Mouse (Mus musculus): ENCODE results near the gene Zfp219.
"Not testable (repeated sequence)": the region's sequence is repeated elsewhere in the genome, so short reads cannot be mapped to it uniquely, and the experiment has no call there.

The Zfp219 gene

GRCm38 (mm10) chr14:52020486-52021137, at the start of gene Zfp219:
Zfp219 (minus strand) TSS chr14:52020733.
- DNase-seq (ENCODE audit: extremely low read depth, low read depth, low spot score), result no peak

- DNase-seq (ENCODE audit: extremely low read depth, low read depth, low spot score), result no peak
These were observed 45.6 kb upstream of the Zfp219 start for GRCm38 (mm10) chr14:52066135-52066534.

GRCm38 (mm10) chr14:52061798-52062197, 41.3 kb upstream of the Zfp219 start:
- no peak for DNase-seq (ENCODE audit: extremely low read depth, low read depth, low spot score)

- no peak for DNase-seq (ENCODE audit: extremely low read depth, low read depth, low spot score)
These were observed 40.3 kb upstream of the Zfp219 start for GRCm38 (mm10) chr14:52060800-52061199.

- no peak for DNase-seq (ENCODE audit: extremely low read depth, low read depth, low spot score)
These were observed 39.4 kb upstream of the Zfp219 start for GRCm38 (mm10) chr14:52059982-52060381.

GRCm38 (mm10) chr14:52052720-52053119, 32.2 kb upstream of the Zfp219 start:
- not testable (repeated sequence) for DNase-seq (ENCODE audit: extremely low read depth, low read depth, low spot score)

GRCm38 (mm10) chr14:52045966-52046565, 25.5 kb upstream of the Zfp219 start:
- no peak for DNase-seq (ENCODE audit: extremely low read depth, low read depth, low spot score)

- DNase-seq (ENCODE audit: extremely low read depth, low read depth, low spot score), result no peak
These were observed 24.6 kb upstream of the Zfp219 start for GRCm38 (mm10) chr14:52044901-52045678.

- no peak for DNase-seq (ENCODE audit: extremely low read depth, low read depth, low spot score)
These were observed 22.9 kb upstream of the Zfp219 start for GRCm38 (mm10) chr14:52043446-52043845.

- not testable (repeated sequence) for DNase-seq (ENCODE audit: extremely low read depth, low read depth, low spot score)
These were observed 21.8 kb upstream of the Zfp219 start, which contains the start of gene Olfr221 for GRCm38 (mm10) chr14:52042359-52042758. Olfr221 (minus strand) TSS chr14:52042459.

GRCm38 (mm10) chr14:52039332-52039731, 18.8 kb upstream of the Zfp219 start:
- no peak for DNase-seq (ENCODE audit: extremely low read depth, low read depth, low spot score)

GRCm38 (mm10) chr14:52035926-52036325, 15.4 kb upstream of the Zfp219 start:
- no peak for DNase-seq (ENCODE audit: extremely low read depth, low read depth, low spot score)

- DNase-seq (ENCODE audit: extremely low read depth, low read depth, low spot score), result no peak
These were observed 5.8 kb upstream of the Zfp219 start for GRCm38 (mm10) chr14:52026342-52026741.

- no peak for DNase-seq (ENCODE audit: extremely low read depth, low read depth, low spot score)
These were observed 3.6 kb upstream of the Zfp219 start for GRCm38 (mm10) chr14:52024133-52024532.

GRCm38 (mm10) chr14:52022709-52023459, 2.4 kb upstream of the Zfp219 start:
- DNase-seq (ENCODE audit: extremely low read depth, low read depth, low spot score), result no peak

- no peak for DNase-seq (ENCODE audit: extremely low read depth, low read depth, low spot score)
These were observed 1.7 kb upstream of the Zfp219 start for GRCm38 (mm10) chr14:52022244-52022708.

GRCm38 (mm10) chr14:52021568-52022212, 1.2 kb upstream of the Zfp219 start:
- no peak for DNase-seq (ENCODE audit: extremely low read depth, low read depth, low spot score)

GRCm38 (mm10) chr14:52021138-52021529, 601 bp upstream of the Zfp219 start:
- DNase-seq (ENCODE audit: extremely low read depth, low read depth, low spot score), result no peak

GRCm38 (mm10) chr14:52019590-52020340, 768 bp downstream of the Zfp219 start:
- no peak for DNase-seq (ENCODE audit: extremely low read depth, low read depth, low spot score)

- DNase-seq (ENCODE audit: extremely low read depth, low read depth, low spot score), result no peak
These were observed 1.4 kb downstream of the Zfp219 start for GRCm38 (mm10) chr14:52019051-52019589.
